Mouse (Mus musculus) testis, adult 2 months (tissue): ENCODE results near the gene Crisp2.

Experiments
- CTCF ChIP-seq: fragments of 200-500 bp; IDR thresholded peaks from 2 replicates; pipeline ENCODE4 v1.5.1; 2012; ENCODE audit warnings: low read depth, mild to moderate bottlenecking, inconsistent platforms, low read length, moderate library complexity; ENCODE audit not compliant: control insufficient read depth, insufficient read depth, insufficient replicate concordance
- POLR2A ChIP-seq: fragments of 200-500 bp; IDR thresholded peaks from 2 replicates; pipeline ENCODE4 v1.6.1; 2012; ENCODE audit warnings: low read depth, mild to moderate bottlenecking, inconsistent platforms, low read length, moderate library complexity; ENCODE audit not compliant: control insufficient read depth

GRCm38 (mm10) chr17:40789877-40790276 is 16.9 kb downstream of the Crisp2 start:
- TF ChIP-seq CTCF = no peak
- no peak for TF ChIP-seq POLR2A
